Mouse (Mus musculus) c-Kit-positive CD71-negative TER-119-negative erythroid progenitor cells, embryonic 14.5 days (primary cell): Measurements from ENCODE around the gene Lzts3.

Source experiments
- DNase-seq: peaks from one replicate; pipeline ENCODE4 v3.0.0-alpha.2; 2013; ENCODE audit warnings: low read depth

The Lzts3 gene

GRCm38 (mm10) chr2:130635847-130636246 is 6.8 kb downstream of the Lzts3 start:
- no peak for DNase-seq

- no peak for DNase-seq
These were observed 7.7 kb downstream of the Lzts3 start for GRCm38 (mm10) chr2:130634739-130635411.

DNA sequence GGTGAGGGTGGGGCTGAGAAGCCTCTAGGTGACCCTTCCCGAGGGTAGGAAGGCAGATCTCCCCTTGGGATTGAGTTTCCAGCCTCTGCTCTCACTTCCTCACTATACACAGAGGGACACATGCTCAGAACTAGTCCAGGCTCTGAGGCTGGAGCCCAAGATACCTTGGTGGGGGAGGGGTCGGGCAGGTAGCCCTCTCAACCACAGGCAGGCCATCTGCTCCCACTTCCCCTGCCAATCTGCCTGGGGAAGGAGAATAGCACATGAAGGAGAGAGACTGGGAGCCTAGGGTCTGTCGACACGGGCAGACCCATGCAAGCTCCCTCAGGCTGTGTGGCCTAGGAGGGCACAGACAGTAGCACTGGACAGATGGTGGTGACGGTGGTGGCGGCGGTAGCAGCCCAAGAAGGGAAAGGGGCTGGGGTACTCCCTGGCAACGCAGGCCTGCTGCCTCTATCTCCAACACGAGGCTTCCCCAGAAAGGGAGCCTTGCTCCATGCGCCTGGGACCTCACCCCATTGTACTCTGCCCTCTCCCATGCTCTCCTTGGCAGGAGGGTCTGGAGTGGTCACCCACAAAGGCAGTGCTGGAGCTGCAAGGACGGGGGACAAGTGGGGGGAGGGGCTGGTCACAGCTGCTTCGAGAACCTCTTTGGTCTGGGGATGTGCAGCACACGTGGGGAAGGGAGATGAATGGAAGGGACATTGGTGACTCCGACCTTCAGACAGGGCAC is 8.4 kb downstream of the Lzts3 start:
- no peak for DNase-seq

GRCm38 (mm10) chr2:130632887-130633675 is 9.5 kb downstream of the Lzts3 start:
- DNase-seq = no peak

DNA sequence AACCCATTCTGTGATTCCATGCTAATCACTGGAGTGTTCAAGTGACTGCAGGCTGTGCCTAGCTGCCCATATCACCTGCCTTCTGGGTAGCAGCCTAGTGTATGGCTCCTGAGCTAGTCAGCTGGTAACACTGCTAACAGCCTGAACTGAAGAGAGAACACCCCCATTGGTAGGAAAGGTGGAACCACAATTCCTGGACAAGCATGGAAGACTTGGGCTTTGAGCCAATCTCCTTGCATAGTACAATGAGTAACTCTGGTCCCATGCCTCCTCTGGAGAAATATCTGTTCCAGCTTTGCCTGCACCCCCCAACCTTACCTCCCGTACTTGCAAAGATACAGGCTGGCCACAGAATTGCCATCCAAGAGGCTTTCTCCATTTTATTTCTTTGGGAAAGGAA is 10.2 kb downstream of the Lzts3 start:
- DNase-seq = no peak

DNA sequence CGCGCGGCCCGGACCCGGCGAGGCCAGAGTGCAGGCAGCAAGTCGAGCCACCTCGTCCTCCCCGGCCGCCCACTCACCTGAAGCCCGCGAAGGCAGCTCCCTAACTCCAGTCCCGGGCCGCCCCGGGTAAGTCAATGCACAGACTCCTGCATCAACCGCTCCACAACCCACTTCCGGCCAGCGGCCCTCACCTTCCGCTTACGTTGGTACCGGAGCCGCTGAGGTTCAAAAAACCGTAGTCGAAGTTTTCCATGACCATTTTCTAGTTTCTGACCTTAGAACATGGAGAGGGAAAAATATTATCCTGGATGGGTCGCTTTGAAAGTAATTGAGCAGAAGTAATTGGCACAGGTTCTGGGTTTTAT is 12.8 kb downstream of the Lzts3 start, which contains the start of the genes Fastkd5 and Ubox5:
TSS of gene Fastkd5 (minus strand) at position 189 of the 365 bp plus-strand sequence.
TSS of gene Ubox5 (minus strand) at position 200 of the 365 bp plus-strand sequence.
- DNase-seq = peak; percentile 86

- DNase-seq = no peak
These were observed 13.3 kb downstream of the Lzts3 start for GRCm38 (mm10) chr2:130629080-130629838.

GRCm38 (mm10) chr2:130628424-130628823 is 14.2 kb downstream of the Lzts3 start:
- DNase-seq = no peak

- no peak for DNase-seq
These were observed 23.6 kb downstream of the Lzts3 start for GRCm38 (mm10) chr2:130618972-130619371.

GRCm38 (mm10) chr2:130613091-130613490 is 29.5 kb downstream of the Lzts3 start:
- no peak for DNase-seq

DNA sequence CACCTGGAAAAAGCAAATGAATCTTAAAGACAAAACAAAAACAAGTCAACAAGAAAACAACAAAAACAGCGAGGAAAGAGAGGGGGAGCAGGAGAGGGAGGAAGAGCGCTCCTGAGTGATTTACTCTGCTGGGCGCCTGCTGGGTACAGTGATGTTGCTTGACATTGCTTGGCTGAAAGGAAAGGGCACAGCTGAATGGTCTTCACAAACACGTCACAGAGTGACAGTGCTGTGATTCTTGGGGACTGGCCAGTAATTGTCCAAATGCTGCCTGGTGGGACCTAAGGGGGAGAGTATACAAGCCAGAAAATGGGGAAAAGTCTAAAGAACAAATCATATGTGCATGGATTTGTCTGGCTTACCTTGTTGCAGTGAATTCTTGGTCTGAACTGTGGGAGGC is 40.4 kb downstream of the Lzts3 start:
- no peak for DNase-seq

DNA sequence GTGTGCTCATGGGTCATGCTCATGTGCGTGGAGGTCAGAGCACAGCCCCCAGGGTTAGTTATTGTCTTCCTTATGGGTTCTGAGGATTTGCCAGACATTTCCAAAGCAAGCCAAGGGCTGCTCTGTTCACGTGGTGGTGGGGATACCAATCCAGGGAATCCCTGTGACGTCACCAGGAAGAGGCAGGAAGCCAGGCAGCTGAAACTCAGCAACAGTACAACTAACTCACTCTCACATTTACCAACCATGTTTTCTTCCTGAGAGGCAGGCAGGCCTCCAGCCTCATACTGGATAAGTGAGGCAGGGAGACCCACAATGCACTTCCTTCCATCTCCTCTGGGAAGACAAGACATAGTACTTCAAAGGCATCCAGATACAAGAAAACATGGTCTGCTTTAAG is 44.2 kb downstream of the Lzts3 start:
- DNase-seq = no peak

DNA sequence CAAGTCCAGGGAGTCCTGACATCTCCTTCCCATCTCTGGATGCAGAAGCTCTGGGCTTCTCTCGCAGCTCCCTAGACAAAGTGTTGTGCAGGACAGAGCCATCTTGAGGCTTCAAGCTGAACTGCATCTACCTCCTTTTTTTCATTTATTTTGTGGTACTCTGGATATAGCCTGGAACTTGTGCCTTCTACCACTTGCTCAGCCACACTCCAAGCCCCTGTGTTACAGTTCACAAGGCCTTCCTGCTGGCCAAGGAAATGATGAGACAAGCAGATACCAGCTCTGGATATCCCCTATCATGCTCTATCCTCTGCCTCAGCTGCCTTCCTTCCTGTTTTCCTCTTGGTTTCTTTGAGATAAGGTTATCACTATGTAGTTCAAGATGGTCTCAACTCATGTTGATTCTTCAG is 45.0 kb downstream of the Lzts3 start:
- DNase-seq = no peak

DNA sequence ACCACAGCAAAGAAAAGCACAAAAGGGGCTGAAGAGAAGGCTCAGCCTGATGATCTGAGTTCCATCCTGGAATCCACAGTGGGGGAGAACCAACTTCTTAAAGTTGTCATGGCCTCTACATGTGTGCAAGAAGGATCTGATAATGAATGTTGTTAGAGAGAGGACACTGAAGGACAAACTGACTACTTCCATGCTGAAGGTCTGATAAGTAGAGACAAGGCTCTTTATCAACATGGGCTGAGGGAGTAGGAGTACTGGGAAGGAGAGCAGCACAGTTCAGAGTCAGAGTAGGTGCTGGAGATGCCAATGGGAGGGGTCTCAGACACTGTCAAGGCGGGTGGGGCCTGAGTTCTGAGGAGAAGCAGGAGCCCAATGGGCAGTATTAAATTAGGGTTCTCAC is 47.0 kb downstream of the Lzts3 start:
- DNase-seq = no peak

DNA sequence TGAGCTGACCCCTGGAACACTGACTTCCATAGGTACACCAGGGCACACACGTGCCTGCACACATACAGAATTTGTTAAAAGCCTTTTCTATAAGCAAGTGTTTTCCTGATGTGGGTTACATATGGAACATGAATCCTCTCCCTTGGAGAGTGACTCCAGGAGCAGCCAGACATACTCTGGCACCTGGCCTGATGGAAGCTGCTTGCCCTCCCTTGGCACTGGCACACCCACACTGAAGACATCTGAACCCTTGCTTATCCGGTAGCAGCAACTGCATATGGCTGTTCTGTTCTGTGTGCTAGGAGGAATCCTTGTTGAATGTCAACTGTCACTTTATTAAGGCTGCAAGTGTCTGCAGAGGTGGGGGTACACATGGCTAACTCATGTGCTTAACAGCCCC is 51.6 kb downstream of the Lzts3 start:
- DNase-seq = no peak

GRCm38 (mm10) chr2:130589761-130590160 is 52.8 kb downstream of the Lzts3 start:
- DNase-seq = no peak

DNA sequence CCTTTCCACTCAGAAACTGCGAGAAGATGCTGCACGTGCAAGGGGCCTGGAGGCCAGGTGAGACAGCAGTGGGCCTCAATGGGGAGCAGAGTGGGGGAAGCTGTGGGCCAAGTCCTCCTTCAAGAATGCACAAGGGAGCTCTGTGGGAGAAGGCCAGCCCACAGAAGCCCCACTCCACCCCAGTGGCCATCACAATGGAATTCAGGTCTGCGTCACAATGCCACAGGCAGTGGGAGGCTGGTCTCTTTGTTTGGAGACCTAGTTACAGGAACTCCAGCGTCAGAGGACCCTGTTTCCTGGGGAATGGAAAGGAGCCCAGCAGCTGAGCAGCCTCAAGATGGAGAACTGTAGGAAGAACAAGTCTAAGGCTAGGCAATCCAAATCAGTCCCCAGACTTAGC is 53.4 kb downstream of the Lzts3 start:
- DNase-seq = no peak

GRCm38 (mm10) chr2:130588373-130588772 is 54.2 kb downstream of the Lzts3 start:
- DNase-seq = no peak

GRCm38 (mm10) chr2:130586016-130586415 is 56.6 kb downstream of the Lzts3 start:
- no peak for DNase-seq

GRCm38 (mm10) chr2:130583902-130584560 is 58.6 kb downstream of the Lzts3 start:
- no peak for DNase-seq
